Mouse (Mus musculus) thymus, adult 2 months (tissue): ENCODE data around the gene AL732309.1. TPM values are rescaled to one million over a fixed set of nuclear protein-coding genes. Genes with fewer than 3 reads are reported as not detected.
A peak's percentile ranks its signal among the peaks of the same experiment; 100 is the strongest.

ENCODE experiments used
- DNase-seq: peaks from one replicate; pipeline ENCODE4 v3.0.0; 2021
- H3K27ac ChIP-seq: fragments of 200-500 bp; 2 replicates; pipeline ENCODE4 v1.5.1; 2012; ENCODE audit warnings: low read length, control low read depth; ENCODE audit not compliant: control insufficient read depth, insufficient read depth
- H3K27me3 ChIP-seq: fragments of 200-500 bp; 2 replicates; pipeline ENCODE4 v1.6.1; 2012; ENCODE audit warnings: mild to moderate bottlenecking, low read length, moderate library complexity, mixed read lengths; ENCODE audit not compliant: control insufficient read depth, insufficient read depth
- H3K36me3 ChIP-seq: fragments of 200-500 bp; 2 replicates; pipeline ENCODE4 v1.6.1; 2012; ENCODE audit warnings: mild to moderate bottlenecking, low read length, moderate library complexity; ENCODE audit not compliant: control insufficient read depth, insufficient read depth
- H3K4me1 ChIP-seq: fragments of 200-500 bp; replicated peaks from 2 replicates; pipeline ENCODE4 v1.6.1; 2012; ENCODE audit warnings: low read length; ENCODE audit not compliant: control insufficient read depth, insufficient read depth
- H3K4me3 ChIP-seq: fragments of 200-500 bp; 2 replicates; pipeline ENCODE4 v1.5.1; 2012; ENCODE audit warnings: mild to moderate bottlenecking, low read length, control low read depth, moderate library complexity; ENCODE audit not compliant: control insufficient read depth, insufficient read depth
- CTCF ChIP-seq: fragments of 200-500 bp; IDR thresholded peaks from 2 replicates; pipeline ENCODE4 v1.5.1; 2012; ENCODE audit warnings: mild to moderate bottlenecking, control low read depth, low read length, moderate library complexity, borderline replicate concordance; ENCODE audit not compliant: control insufficient read depth, poor library complexity, insufficient read depth; ENCODE audit errors: extremely low read depth
- POLR2A ChIP-seq: fragments of 200-500 bp; IDR thresholded peaks from 2 replicates; pipeline ENCODE4 v1.6.1; 2012; ENCODE audit warnings: mild to moderate bottlenecking, low read length, control low read depth, moderate library complexity; ENCODE audit not compliant: control insufficient read depth, poor library complexity, insufficient read depth; ENCODE audit errors: extremely low read depth
- WGBS: fragments of 180-500 bp; shearing (Covaris S2); methylation state at CpG from one replicate; pipeline ENCODE4 v1.1.7; 2018; 5-methylcytosine and 5-hydroxymethylcytosine counted together
- polyA plus RNA-seq: library from polyadenylated mRNA; depleted of rRNA; stranded (reverse); fragments of >200 nt; gene quantifications from 2 replicates; pipeline ENCODE4 v1.2.3, GENCODE M21; 2012

The AL732309.1 gene
- polyA plus RNA-seq, 1 experiment, result 43.0 TPM

GRCm38 (mm10) chr2:25223681-25224491 is 22.8 kb downstream of the AL732309.1 start:
- peak overlapping the region; percentile 64 for H3K4me3 ChIP-seq
- H3K27ac ChIP-seq, result peak overlapping the region; percentile 68
- peak; percentile 82 for DNase-seq
- WGBS, result 1% methylated on average over 53 of the region's 53 CpGs
- H3K27me3 ChIP-seq, result no peaks in the 10 kb centered on the region
- H3K36me3 ChIP-seq, result 0 out of 2 replicates have a peak, but pooled peaks cover 3% of the 10 kb centered on the region
- H3K4me1 ChIP-seq, result peaks cover 11% of the 10 kb centered on the region
- TF ChIP-seq POLR2A (no peak), CTCF (no peak)

DNA sequence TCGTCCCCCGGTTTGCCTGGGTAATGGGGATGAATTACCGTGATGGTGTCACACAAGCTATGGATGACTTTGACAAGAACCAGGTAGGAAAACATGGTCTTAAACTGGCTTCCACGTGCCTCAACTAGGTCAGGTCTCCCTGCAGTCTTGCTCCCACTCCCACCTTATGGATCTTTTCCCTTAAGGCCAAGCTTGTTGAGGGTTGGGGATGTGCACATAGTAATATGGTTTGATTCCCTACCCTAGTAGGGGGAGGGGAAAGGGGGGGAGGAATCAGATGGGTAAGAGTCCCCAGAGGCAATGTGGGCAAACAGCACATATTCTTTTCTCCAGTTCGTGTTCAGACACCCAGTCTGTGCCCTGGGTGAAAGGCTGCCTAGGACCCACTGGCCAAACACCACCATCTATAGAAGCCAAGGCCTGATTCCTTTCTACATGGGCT is 25.3 kb downstream of the AL732309.1 start:
- Histone ChIP-seq H3K36me3 (0 out of 2 replicates have a peak, but pooled peaks cover 3% of the 10 kb centered on the region), H3K4me1 (peaks cover 9% of the 10 kb centered on the region), H3K27me3 (no peaks in the 10 kb centered on the region), H3K27ac (no peak overlapping the region), H3K4me3 (no peak overlapping the region)
- TF ChIP-seq CTCF (no peak), POLR2A (no peak)
- WGBS, result 92% methylated on average over 5 of the region's 5 CpGs
- DNase-seq, result no peak

- no peaks in the 10 kb centered on the region for H3K27me3 ChIP-seq
- DNase-seq, result no peak
- peaks cover 4% of the 10 kb centered on the region for H3K4me1 ChIP-seq
- H3K36me3 ChIP-seq, result 0 out of 2 replicates have a peak, but pooled peaks cover 3% of the 10 kb centered on the region
- TF ChIP-seq CTCF, result no peak
- TF ChIP-seq POLR2A, result no peak
- H3K4me3 ChIP-seq, result no peak within 1 kb of the TSS
- H3K27ac ChIP-seq, result no peak within 1 kb of the TSS
These were observed 28.2 kb downstream of the AL732309.1 start, which contains the start of gene Fam166a for GRCm38 (mm10) chr2:25218445-25218844. Gene Fam166a, plus strand, starts transcription at chr2:25218745.

DNA sequence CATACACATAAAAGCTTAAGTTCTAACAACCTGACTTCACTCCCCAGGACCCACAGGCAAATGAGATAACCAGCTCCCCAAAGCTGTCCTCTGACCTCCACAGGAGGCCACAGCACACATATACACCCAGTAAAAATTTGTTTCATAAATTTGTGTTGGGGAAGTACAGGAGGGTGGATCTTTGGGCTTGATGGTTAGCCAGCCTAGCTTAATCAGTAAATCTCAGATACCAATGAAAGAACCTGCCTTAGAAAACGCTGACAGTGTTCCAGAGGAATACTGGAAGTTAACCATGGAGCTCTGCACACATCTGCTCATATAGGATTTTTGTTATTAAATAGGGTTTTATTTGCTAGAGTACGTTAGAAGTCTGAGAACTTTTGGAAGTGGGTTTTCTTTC is 29.0 kb downstream of the AL732309.1 start:
- 82% methylated on average over 2 of the region's 2 CpGs for WGBS
- DNase-seq, result no peak
- H3K27me3 ChIP-seq, result no peaks in the 10 kb centered on the region
- H3K4me1 ChIP-seq, result no peaks in the 10 kb centered on the region
- no peak overlapping the region for H3K4me3 ChIP-seq
- H3K27ac ChIP-seq, result no peak overlapping the region
- 0 out of 2 replicates have a peak, but pooled peaks cover 3% of the 10 kb centered on the region for H3K36me3 ChIP-seq
- TF ChIP-seq POLR2A (no peak), CTCF (no peak)

DNA sequence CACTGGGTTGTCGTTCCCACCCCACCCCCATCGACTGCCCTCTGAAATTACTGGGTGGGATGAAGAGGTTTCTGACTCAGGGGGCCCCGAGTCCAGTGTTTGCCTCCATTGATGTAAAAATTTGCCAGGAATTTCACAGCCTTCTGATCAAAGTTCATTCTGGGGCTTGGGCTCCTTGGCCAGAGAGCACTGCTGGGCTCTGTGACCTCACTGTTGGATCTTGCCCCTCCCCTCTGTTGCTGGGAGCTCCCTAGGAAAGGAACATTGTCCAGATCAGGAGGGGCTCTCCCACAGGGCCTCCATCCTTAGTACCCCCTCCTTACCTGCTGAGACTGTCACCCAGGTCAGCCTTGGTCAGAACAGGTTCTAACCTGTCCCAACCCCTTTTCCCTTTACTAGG is 32.2 kb downstream of the AL732309.1 start, which contains the start of gene Stpg3:
Stpg3 (minus strand) TSS at position 194 of the 400 bp plus-strand sequence.
- no peaks in the 10 kb centered on the region for H3K27me3 ChIP-seq
- no peak for DNase-seq
- no peak within 1 kb of the TSS for H3K4me3 ChIP-seq
- WGBS, result 87% methylated on average over 3 of the region's 3 CpGs
- TF ChIP-seq CTCF (no peak), POLR2A (no peak)
- no peak within 1 kb of the TSS for H3K27ac ChIP-seq
- H3K4me1 ChIP-seq, result peaks cover 11% of the 10 kb centered on the region
- no peaks in the 10 kb centered on the region for H3K36me3 ChIP-seq

DNA sequence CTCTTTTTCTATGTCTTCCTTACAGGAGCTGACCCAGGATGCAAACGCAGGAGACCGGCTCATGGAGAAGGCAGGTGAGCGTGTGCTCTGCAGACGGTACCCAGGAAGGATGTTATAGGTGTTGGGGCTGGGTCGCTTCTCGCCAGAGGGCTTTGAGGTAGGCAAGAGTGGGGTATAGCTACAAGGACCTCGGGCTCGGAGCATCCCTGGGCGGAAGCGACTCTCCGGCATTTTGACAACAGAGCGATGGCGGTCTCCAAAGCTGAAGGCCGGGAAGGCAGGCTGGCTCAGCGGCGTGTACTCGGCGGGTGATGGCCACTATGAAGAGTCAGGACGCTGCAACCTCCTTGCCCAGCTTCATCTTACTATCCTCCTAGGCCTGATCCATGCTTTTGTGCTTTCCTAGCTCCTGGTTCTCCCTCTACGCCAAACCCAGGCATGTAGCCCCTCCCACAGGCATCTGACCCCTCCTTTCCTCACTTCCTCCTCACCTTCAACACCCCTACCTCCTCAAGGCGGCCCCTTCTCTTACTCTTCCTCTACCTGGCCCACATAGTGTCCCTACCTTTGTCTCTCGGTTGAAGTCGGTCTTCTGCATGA is 33.3 kb downstream of the AL732309.1 start:
- peaks cover 11% of the 10 kb centered on the region for H3K4me1 ChIP-seq
- no peak overlapping the region for H3K4me3 ChIP-seq
- no peak overlapping the region for H3K27ac ChIP-seq
- no peak for DNase-seq
- 89% methylated on average over 23 of the region's 23 CpGs for WGBS
- H3K36me3 ChIP-seq, result no peaks in the 10 kb centered on the region
- TF ChIP-seq POLR2A, result no peak
- no peak for TF ChIP-seq CTCF
- no peaks in the 10 kb centered on the region for H3K27me3 ChIP-seq
